Mouse (Mus musculus) kidney, postnatal 36 days (tissue): Measurements from ENCODE around the gene Kras.
A peak's percentile ranks its signal among the peaks of the same experiment; 100 is the strongest.

Source experiments
- DNase-seq, 2 experiments: peaks; one replicate each; pipeline ENCODE4 v3.0.0; 2021 to 2022; ENCODE audit warnings: mixed read lengths in 2 of 2

Gene Kras

DNA sequence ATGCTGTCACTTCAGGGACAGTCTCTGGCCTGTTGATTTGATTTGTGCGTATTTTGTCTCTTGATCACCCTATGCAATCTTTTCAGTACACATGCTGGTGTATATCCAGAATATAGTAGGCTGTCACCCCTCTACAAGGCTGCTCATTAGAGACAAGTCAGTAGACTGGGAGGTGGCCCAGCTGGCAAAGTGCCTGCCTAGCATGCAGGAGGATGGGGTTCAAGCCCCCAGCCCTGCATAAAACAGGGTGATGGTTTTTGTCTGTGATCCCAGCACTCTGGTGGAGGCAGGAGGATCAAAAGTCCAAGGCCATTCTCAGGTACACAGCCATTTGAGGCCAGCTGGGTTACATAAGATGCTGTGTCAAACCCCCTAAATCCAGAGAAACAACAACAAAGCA is 63.9 kb downstream of the Kras start:
- DNase-seq = no peak

DNA sequence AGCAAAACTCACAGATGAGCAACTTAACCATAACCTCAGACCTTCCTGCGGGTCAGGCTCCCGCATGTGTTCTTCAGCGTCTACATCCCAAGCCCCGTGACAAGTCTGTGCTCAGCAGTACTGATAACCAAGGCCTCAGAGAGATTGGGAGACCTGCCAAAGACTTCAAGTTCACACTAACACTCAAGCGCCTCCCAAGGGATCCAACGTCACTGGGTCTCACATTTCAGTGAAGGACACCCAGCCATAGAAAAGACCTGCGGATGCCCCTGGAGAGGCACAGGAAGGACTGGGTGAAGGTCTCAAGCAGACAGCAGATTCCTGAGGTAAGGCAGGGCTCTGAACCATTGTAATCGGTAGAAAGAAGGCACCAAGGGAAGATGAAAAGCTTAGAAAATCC is 68.0 kb downstream of the Kras start:
- DNase-seq = peak; percentile 24 to 49

DNA sequence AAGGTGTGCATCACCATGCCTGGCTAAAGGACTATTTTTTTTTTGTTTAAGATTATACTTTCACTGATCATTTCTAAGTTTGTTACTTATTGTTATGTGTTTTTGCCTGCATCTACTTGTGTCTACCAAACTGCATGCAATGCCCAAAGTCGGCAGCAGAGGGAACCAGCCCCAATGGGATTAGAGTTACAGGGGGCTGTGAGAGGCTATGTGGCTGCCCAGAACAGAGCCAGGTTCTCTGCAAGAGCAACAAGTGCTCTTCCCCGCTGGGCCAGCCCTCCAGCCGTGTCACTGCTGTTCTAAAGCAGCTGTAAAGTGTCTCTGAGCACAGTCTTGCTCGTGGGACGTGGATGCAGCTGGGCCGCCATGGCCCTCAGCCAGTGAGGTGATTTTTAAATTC is 70.4 kb downstream of the Kras start:
- peak; percentile 36 to 85 for DNase-seq

DNA sequence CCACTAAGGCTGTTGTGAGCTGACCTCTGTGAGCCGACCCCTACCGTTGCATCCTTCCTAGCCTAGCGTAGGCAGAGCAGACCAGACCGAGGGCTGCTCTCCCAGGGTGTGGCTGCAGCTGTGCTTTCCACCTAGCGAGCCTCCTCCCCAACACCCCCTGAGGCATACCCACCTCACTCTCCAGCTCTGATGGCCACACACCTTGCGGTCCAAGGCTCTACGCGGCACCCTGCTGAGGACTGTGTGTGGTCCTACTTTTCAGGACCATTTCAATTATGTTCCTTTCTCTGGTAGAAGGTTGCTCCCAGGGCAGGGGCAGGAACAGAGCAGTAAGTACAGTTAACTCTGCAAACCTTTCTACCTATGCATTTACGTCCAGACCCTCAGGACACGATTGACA is 73.6 kb downstream of the Kras start:
- DNase-seq = no peak

DNA sequence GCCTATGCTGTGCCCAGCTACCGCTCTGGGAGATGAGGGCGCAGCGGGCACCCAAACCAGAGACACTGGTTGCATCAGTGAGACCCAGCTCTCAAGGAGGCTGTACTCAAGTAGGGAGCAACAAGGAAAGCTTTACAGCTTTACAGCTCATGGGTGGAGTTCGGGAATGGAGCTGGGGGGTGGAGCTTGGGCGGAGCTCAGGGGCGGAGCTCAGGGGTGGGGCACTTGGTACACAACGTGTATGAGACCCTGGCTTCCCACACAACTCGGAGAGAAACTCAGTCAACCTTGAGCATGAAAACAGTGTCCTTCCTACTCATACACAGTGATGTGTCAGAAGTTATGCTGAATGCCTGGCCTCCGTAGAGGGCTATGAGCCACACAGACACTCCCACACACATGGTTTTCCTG is 74.5 kb downstream of the Kras start:
- no peak for DNase-seq

DNA sequence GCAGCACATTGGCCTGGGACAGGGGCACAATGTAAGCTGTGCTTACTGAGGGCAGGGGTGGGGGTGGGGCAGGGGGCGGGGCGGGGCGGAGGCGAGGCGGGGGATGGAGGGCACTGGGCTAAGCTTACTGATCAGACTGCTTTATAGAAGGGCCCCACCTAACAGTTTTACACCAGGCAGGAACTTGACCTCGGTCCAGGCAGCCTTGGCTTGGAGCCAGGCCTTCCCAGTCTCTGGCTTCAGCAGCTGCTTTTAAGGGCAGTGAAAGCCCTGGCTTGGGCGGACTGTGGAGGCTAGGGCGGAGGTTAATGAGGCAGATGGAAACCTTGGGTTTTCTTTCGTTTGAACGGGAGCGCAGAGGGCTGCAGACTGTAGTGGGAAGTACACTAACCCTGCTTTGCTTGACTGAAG is 76.3 kb downstream of the Kras start:
- DNase-seq = peak; percentile 96 to 98

DNA sequence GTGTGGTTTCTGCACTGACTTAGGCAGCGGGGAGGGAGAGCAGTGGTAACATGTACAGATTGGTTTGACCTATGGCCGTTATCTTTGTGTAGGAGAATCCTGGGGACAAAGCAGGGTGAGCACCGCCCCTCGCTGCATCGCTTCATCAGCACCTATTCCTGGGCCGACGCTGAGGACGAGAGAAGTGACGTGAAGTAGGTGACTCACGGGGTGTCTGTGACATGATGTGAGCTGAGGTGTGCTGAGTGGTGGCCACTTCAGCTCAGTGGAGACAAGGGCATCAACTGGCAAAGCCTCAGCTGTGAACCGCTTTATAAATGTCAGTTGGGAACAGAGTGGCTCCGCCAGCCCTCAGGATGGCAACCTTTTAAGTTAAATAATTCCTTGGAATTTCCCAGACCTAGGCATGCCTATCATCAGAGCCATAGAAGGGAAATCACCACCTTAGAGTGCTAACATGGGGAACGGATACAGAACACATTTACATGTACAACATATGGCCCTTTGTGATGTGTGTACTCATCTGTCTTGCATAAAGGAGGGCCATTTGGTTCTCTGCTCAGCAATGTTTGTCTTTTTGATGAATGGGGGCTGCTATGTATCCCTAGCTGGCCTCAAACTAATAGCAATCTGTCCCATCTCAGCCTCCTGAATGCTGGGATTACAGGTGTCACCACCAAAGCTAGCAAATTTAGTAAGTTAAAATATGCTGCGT is 78.0 kb downstream of the Kras start:
- DNase-seq = no peak
